Mouse (Mus musculus) Muller cell, postnatal 12 days (primary cell): ENCODE measurements around the gene Pdxk.
"Not testable (repeated sequence)": the region's sequence is repeated elsewhere in the genome, so short reads cannot be mapped to it uniquely, and the experiment has no call there.

Experiments used
- DNase-seq: peaks from one replicate; pipeline ENCODE4 v3.0.0-alpha.2; 2015; ENCODE audit errors: inconsistent ontology term

Gene Pdxk

DNA sequence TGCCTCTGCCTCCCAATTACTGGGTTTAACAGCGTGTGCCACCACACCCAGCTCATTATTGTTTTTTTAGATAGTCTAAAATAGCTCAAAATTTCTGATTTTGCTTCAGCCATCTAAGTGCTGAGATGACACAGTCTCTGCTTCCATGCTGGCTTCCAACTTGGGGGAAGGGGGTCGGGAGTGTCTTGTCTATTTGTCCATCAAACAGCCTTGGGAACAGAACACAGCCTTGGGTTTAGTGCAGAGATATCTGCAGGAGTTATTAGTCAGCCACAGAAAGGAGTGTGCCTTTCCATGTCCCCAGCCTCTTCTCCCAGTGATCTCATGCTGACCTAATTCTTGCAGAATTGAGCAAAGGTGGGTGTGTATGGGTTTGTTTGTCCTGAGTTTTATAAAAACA lies 46.0 kb downstream of the Pdxk start:
- DNase-seq, result no peak

- DNase-seq, result peak; percentile 29
Measured at GRCm38 (mm10) chr10:78417888-78418287, 46.9 kb downstream of the Pdxk start.

DNA sequence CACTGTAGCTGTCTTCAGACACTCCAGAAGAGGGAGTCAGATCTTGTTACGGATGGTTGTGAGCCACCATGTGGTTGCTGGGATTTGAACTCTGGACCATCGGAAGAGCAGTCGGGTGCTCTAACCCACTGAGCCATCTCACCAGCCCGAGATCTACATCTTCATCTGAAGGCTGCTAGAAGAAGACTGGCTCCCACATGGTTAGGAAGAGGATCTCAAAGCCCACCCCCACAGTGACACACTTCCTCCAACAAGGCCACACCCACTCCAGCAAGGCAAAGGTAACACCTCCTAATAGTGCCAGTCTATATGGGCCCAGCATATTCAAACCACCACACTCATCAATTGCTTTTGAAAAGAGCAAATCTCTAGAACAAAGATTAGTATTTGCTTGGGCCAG lies 49.8 kb downstream of the Pdxk start:
- not testable (repeated sequence) for DNase-seq

GRCm38 (mm10) chr10:78413152-78413520 lies 51.6 kb downstream of the Pdxk start:
- DNase-seq, result no peak

GRCm38 (mm10) chr10:78412319-78413151 lies 52.2 kb downstream of the Pdxk start, which contains the start of gene Rrp1:
Rrp1 (minus strand) TSS chr10:78413043.
- DNase-seq, result peak; percentile 93

DNA sequence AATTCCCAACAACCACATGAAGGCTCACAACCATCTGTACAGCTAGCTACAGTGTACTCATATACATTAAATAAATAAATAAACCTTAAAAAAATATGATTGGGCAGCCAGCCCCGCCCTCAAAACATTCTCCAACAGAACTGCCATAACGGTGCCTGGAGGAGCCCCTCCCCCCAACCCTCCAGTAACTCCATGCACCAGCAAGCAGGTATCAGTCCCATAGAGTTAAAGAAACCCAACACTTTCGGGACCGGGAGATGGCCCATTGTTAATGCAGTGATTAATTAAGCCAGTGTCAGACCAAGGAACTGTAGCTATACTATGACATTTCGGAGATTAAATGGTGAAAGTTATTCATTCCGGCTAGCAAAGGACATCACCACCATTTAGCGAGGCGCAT lies 52.9 kb downstream of the Pdxk start:
- no peak for DNase-seq

DNA sequence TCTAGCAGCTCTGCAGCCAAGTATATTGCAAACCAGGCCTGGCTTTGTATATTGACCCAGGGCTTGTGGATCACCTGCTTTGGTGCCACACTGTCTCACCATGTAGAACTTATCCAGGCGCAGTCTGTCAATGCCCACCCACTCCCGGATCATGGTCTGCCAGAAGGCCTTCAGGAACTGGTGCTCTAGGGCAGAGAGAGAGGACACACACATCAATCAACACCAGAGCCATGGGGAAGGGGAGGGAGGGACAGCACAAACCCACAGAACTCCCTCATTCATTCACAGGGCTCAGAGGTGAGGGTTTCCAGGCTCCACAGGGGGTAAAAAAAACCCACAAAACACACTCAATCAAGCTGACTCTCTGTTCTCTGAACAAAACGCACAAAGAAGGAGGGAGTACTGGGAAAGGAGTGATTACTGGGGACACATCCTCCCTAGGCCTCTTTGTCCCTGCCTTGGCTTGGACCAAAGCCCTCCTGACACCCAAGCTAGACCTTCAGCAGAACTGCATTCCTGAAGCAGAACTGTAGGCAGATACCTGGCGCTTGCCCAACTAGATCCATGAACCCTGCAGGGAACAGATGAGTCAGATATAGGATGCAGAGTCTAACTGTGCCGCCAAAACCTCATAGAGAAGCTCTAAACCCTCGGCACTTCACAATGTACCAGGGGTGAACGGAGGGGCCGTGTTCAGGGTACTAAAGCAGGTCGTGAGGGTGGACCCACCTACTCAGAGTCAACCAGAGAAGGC lies 55.6 kb downstream of the Pdxk start:
- peak; percentile 90 for DNase-seq

- DNase-seq, result no peak
Measured at GRCm38 (mm10) chr10:78407132-78407531, 57.6 kb downstream of the Pdxk start.

DNA sequence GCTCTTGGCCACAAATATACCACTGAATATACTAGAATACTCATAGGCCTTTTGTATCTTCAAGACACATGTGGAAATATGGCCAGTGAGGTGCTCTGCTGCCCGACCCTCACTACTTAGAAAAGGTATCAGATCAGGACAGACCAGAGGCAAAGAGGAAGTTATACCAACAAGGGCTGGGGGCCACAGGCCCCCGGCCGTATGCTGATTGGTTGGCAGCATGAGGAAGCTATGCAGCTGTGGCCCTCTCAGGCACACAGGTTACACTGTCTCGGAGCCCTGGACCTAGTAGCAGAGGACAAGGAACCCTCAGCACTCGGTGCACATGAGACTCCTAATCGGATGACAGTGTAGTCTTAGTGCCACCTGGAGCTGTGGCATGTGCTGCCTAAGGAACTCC lies 58.6 kb downstream of the Pdxk start:
- no peak for DNase-seq

GRCm38 (mm10) chr10:78402301-78402922 lies 62.4 kb downstream of the Pdxk start:
- no peak for DNase-seq

DNA sequence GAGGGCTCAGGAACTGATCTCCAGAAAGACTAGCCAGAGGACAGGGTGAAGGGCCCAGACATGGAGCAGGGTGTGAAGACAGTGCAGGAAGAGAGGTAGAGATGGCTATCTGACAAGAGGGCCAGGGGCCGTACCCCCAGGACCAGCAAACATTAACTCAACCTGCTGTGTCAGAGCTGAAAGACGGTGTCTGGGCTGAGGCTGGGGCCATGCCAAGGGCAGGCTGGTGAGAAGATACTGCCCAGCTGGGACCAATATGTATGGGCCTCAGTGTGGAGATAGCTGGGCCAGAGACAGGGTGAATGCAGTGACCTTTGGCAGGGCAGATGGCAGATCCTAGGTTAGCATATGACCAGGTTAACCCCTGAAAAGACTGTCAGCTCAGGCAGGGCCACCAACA lies 63.6 kb downstream of the Pdxk start:
- DNase-seq, result no peak

- no peak for DNase-seq
Measured at GRCm38 (mm10) chr10:78399090-78399657, 65.6 kb downstream of the Pdxk start.

- no peak for DNase-seq
Measured at GRCm38 (mm10) chr10:78396625-78396885, 68.2 kb downstream of the Pdxk start.

- peak; percentile 70 for DNase-seq
Measured at GRCm38 (mm10) chr10:78395819-78396624, 68.8 kb downstream of the Pdxk start.

- DNase-seq, result no peak
Measured at GRCm38 (mm10) chr10:78395377-78395776, 69.4 kb downstream of the Pdxk start.

DNA sequence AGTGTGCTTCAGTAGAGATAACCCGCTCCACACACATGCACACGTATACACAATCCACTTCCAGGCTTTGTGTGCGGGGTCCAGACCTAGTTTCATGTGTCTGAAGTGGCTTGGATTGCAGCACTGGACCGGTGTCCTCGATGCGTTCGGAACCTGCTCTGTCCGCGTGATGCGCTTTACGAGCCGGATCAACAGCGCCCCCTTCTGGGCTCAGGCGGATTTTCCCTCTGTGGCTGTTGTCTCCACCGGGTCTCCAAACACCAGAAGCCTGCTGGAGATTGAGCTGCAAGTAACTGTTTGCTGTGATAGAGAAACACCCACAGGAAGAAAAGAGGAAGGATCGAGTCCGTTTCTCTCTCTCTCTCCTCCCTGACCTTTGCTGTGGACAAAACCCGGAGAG lies 72.7 kb downstream of the Pdxk start:
- peak; percentile 67 for DNase-seq

GRCm38 (mm10) chr10:78390982-78391470 lies 73.7 kb downstream of the Pdxk start:
- DNase-seq, result no peak

GRCm38 (mm10) chr10:78388216-78388980 lies 76.4 kb downstream of the Pdxk start:
- DNase-seq, result no peak
